Mouse (Mus musculus): ENCODE data around the gene Ankle1. TPM values are rescaled to one million over a fixed set of nuclear protein-coding genes. Genes with fewer than 3 reads are reported as not detected.

Gene Ankle1
- total and polyA plus RNA-seq, 2 experiments from 2014 or later, result 0.81 to 2.3 TPM

DNA sequence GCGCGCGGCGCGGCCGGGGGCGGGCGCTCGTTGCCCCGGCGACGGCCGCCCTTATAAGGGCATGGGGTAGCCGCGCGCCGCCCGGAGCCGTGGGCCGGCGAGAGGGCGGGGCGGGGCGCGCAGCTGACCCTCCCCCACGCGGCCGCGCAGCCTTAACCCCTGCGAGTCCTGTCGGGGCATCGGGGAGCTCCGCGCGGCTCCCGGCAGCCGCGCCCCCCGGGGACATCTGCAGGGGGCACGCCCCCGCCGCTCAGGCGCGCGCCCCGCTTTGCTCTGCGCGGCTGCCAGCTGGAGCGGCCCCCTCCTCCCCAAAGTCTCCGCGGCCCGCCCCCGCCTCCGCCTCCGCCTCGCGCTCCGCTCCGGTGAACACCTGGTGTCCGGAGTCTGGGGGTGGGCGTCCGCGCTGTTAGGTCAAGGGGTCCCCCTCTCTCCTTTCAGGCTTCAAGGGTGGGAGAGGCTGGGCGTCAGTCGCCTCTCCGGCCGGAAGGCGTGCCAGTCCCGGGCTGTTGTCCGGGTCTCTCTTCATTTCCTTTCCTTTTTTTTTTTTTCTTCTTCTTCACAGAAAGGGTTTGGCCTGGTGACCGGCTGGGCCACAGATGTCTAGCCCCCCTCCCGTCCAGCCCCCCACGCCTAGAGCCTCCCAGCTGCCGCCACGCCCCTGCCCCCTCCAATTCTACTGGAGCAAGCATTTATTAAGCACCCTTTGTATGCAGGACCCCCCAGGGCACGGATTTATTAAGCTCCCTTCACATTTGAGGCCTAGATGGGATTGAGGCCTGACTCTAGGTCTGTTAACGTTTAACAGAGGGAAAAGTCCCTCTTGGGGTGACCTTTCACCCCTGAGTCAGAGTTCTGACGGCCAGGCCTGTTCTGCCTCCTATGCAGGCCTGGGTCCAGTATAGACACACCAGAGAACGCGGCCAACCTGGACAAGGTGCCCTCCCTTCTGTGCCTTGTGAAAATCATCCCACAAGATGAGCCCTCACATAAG, 23.5 kb upstream of the Ankle1 start:
- peaks cover 4% of the 10 kb centered on the region; the same call in 1 of the 2 replicates for H3K4me1 ChIP-seq (ENCODE audit: insufficient read depth)
- DNase-seq, result peak; percentile 74
- peak overlapping the region; percentile 69 for H3K27ac ChIP-seq (ENCODE audit: low read depth, low read length)
- H3K27me3 ChIP-seq (ENCODE audit: insufficient read depth, low read length), result no peaks in the 10 kb centered on the region
- peak overlapping the region; percentile 98 for H3K4me2 ChIP-seq (ENCODE audit: low read depth)
- H3K9me3 ChIP-seq (ENCODE audit: low read length), result no peaks in the 10 kb centered on the region
- no peak for TF ChIP-seq CTCF (IDR thresholded peaks at IDR 0.05; ENCODE audit: low read depth)
- ATAC-seq, result peak; percentile 82
- H3K4me3 ChIP-seq (ENCODE audit: low read depth, low read length), result peak overlapping the region; percentile 76
- peak overlapping the region; percentile 78 for H3K9ac ChIP-seq
- WGBS, result 4% methylated on average over 34 of the region's 80 CpGs
- H3K36me3 ChIP-seq (ENCODE audit: insufficient read depth), result no peaks in the 10 kb centered on the region

DNA sequence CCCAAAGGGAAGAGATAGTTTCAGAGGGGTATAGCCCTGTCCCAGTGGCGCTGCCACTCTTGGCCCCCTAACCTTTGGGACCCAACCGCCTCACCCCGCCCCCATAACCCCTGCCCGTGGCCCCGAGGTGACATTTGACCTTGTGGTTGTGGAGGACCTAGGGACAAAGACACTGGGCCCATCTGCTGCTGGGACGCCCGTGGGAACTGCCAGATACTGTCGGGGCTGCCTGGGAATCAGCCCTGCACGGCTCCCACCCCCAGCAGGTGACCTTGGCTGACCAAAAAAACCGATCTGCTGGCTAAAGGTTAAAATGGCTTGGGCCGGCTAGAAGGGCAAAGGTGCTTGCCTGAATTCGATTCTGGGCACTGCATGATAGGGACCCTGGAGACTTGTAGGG, 22.4 kb upstream of the Ankle1 start:
- WGBS, result 28% methylated on average over 12 of the region's 12 CpGs
- DNase-seq, result no peak

DNA sequence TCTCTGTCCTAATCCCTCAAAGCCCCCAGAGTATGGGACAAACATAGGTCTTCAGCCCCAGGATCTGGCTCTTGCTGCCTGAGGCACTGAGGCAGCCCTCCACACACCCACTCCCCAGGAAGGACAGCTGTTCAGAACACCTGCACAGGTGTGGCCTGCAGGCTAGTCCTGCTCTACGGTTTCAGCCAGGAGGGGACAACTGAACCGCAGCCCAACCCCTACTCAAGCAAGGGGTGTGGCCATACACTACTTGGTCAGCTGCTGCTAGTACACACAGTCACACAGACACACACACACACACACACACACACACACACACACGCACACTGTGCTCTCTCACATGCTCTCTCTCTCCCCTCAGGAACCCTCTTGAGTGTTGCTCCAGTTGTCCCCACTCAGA, 21.9 kb upstream of the Ankle1 start:
- Histone ChIP-seq H3K9ac (no peak overlapping the region), H3K27me3 (ENCODE audit: insufficient read depth, low read length) (no peaks in the 10 kb centered on the region), H3K27ac (ENCODE audit: low read depth, low read length) (no peak overlapping the region), H3K4me3 (ENCODE audit: low read depth, low read length) (no peak overlapping the region), H3K4me1 (ENCODE audit: insufficient read depth) (peaks cover 4% of the 10 kb centered on the region; the same call in 1 of the 2 replicates), H3K9me3 (ENCODE audit: low read length) (no peaks in the 10 kb centered on the region), H3K36me3 (ENCODE audit: insufficient read depth) (no peaks in the 10 kb centered on the region), H3K4me2 (ENCODE audit: low read depth) (no peak overlapping the region)
- TF ChIP-seq CTCF (IDR thresholded peaks at IDR 0.05; ENCODE audit: low read depth), result no peak
- WGBS, result 64% methylated on average over 3 of the region's 3 CpGs
- DNase-seq (no peak), ATAC-seq (no peak)

More for the DNA sequence above, 22.4 kb upstream of the Ankle1 start:
- H3K9ac ChIP-seq, result no peak overlapping the region
- no peak for TF ChIP-seq CTCF (IDR thresholded peaks at IDR 0.05; ENCODE audit: low read depth)
- no peaks in the 10 kb centered on the region for H3K36me3 ChIP-seq (ENCODE audit: insufficient read depth)
- ATAC-seq, result no peak
- H3K4me1 ChIP-seq (ENCODE audit: insufficient read depth), result peaks cover 4% of the 10 kb centered on the region; the same call in 1 of the 2 replicates
- H3K4me2 ChIP-seq (ENCODE audit: low read depth), result no peak overlapping the region
- no peaks in the 10 kb centered on the region for H3K27me3 ChIP-seq (ENCODE audit: insufficient read depth, low read length)
- no peak overlapping the region for H3K4me3 ChIP-seq (ENCODE audit: low read depth, low read length)
- H3K27ac ChIP-seq (ENCODE audit: low read depth, low read length), result 0 out of 2 replicates have a peak overlapping the region, but pooled peaks have one; percentile 4
- H3K9me3 ChIP-seq (ENCODE audit: low read length), result no peaks in the 10 kb centered on the region

DNA sequence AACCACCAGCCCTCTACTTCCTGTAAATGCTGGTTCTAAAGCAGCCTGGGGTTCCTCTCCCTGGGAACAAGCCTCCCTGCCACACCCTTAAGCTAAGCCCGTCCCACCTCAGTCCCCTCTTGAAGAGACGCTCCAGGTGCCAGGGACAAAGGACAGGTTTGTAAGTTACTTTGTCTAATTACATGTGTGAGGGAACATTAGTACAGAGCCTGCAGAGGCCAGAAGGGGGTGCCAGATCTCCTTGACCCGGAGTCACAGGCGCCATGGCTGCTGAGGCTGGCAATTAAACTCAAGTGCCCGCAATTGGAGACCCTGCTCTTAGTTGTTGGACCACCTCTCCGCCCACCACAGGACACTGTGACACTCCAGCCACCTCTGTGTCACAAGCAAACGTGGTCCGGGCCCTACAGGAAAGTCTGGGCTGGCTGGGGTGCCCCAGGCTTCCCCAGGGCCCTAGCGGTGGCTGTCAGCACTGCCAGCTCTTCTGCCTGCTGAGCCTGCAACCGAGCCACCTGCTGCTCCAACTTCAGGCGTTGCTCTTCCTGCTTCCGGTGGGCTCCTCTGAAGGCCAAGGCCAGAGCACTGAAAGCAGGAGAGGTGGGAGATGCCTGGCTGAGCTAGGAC, 20.5 kb upstream of the Ankle1 start:
- Histone ChIP-seq H3K9me3 (ENCODE audit: low read length) (no peaks in the 10 kb centered on the region), H3K4me2 (ENCODE audit: low read depth) (no peak overlapping the region), H3K9ac (no peak overlapping the region), H3K4me3 (ENCODE audit: low read depth, low read length) (no peak overlapping the region), H3K4me1 (ENCODE audit: insufficient read depth) (peaks cover 4% of the 10 kb centered on the region; the same call in 1 of the 2 replicates), H3K27ac (ENCODE audit: low read depth, low read length) (no peak overlapping the region), H3K36me3 (ENCODE audit: insufficient read depth) (no peaks in the 10 kb centered on the region), H3K27me3 (ENCODE audit: insufficient read depth, low read length) (no peaks in the 10 kb centered on the region)
- DNase-seq, result no peak
- 70% methylated on average over 12 of the region's 12 CpGs for WGBS
- no peak for ATAC-seq
- no peak for TF ChIP-seq CTCF (IDR thresholded peaks at IDR 0.05; ENCODE audit: low read depth)

DNA sequence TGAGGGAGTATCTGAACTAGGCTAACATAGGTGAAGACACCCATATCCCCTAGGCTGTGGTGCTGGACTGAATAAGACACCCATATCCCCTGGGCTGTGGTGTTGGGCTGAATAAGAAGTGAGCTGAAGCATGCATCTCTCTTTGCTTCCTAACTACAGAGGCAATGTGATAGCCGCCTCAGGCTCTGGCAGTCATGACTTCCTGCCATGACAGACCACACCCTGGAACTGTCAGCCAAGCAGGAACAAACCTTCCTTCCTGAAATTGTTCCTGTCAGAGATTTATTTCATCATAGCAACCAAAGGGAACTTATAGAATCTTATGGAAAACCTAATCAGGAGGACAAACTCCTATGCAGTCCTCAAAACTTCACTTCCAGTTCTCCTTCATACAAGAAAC, 17.5 kb upstream of the Ankle1 start:
- H3K27ac ChIP-seq (ENCODE audit: low read depth, low read length), result no peak overlapping the region
- H3K9me3 ChIP-seq (ENCODE audit: low read length), result no peaks in the 10 kb centered on the region
- no peaks in the 10 kb centered on the region for H3K4me1 ChIP-seq (ENCODE audit: insufficient read depth)
- no peaks in the 10 kb centered on the region for H3K36me3 ChIP-seq (ENCODE audit: insufficient read depth)
- DNase-seq (no peak), ATAC-seq (no peak)
- no peak overlapping the region for H3K4me2 ChIP-seq (ENCODE audit: low read depth)
- H3K4me3 ChIP-seq (ENCODE audit: low read depth, low read length), result no peak overlapping the region
- no peaks in the 10 kb centered on the region for H3K27me3 ChIP-seq (ENCODE audit: insufficient read depth, low read length)
- TF ChIP-seq CTCF (IDR thresholded peaks at IDR 0.05; ENCODE audit: low read depth), result no peak
- WGBS, result 80% methylated on average over 1 of the region's 1 CpGs
- no peak overlapping the region for H3K9ac ChIP-seq

DNA sequence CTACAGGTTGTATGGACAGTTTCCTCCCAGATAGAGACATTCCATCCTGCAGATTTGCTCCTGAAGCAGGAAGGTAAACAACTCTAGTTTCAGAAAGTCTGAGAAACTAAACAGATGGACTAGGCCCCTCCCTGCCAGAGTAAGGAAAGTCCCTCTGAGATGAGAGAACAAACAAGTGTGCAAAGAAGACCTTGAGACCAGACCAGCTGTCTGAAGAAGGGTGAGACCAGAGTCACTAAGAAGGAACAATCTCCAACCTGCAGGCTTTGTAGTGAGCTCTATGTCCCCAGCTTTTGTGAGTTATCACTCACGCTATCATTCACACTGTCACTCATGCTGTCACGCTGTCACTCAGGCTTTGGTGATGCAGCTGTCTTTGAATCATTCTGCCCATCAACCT, 14.1 kb upstream of the Ankle1 start:
- ATAC-seq, result no peak
- H3K9ac ChIP-seq, result no peak overlapping the region
- no peak for TF ChIP-seq CTCF (IDR thresholded peaks at IDR 0.05; ENCODE audit: low read depth)
- H3K9me3 ChIP-seq (ENCODE audit: low read length), result no peaks in the 10 kb centered on the region
- no peak overlapping the region for H3K4me3 ChIP-seq (ENCODE audit: low read depth, low read length)
- H3K4me2 ChIP-seq (ENCODE audit: low read depth), result no peak overlapping the region
- H3K27ac ChIP-seq (ENCODE audit: low read depth, low read length), result no peak overlapping the region
- DNase-seq, result no peak
- WGBS, result 91% methylated on average over 2 of the region's 2 CpGs
- H3K27me3 ChIP-seq (ENCODE audit: insufficient read depth, low read length), result no peaks in the 10 kb centered on the region
- H3K36me3 ChIP-seq (ENCODE audit: insufficient read depth), result no peaks in the 10 kb centered on the region
- no peaks in the 10 kb centered on the region for H3K4me1 ChIP-seq (ENCODE audit: insufficient read depth)

DNA sequence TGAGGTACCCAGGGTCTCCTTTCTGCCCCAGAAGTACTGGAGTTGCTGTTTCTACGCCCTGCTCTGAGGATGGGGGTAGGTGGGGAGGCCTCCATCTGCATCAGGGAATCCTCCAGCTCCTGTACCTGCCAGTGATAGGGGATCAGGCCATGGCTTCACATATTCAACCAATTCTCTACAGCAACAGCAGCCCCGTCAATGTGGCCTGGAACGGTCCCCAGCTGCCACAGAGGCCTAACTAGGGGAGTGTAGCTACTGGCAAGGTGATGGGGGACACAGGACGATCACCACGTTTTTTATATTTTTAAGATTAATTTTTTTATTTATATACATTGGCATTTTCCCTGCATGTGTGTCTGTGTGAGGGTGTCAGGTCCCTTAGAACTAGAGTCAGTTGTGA, 13.4 kb upstream of the Ankle1 start:
- WGBS, result 78% methylated on average over 5 of the region's 5 CpGs
- no peak overlapping the region for H3K9ac ChIP-seq
- no peak overlapping the region for H3K27ac ChIP-seq (ENCODE audit: low read depth, low read length)
- H3K9me3 ChIP-seq (ENCODE audit: low read length), result no peaks in the 10 kb centered on the region
- no peak overlapping the region for H3K4me3 ChIP-seq (ENCODE audit: low read depth, low read length)
- no peak for ATAC-seq
- no peaks in the 10 kb centered on the region for H3K27me3 ChIP-seq (ENCODE audit: insufficient read depth, low read length)
- no peak for DNase-seq
- H3K4me1 ChIP-seq (ENCODE audit: insufficient read depth), result peaks cover 2% of the 10 kb centered on the region
- TF ChIP-seq CTCF (IDR thresholded peaks at IDR 0.05; ENCODE audit: low read depth), result no peak
- H3K4me2 ChIP-seq (ENCODE audit: low read depth), result no peak overlapping the region
- no peaks in the 10 kb centered on the region for H3K36me3 ChIP-seq (ENCODE audit: insufficient read depth)

All from forebrain, postnatal 0 days (tissue).